Mouse (Mus musculus): ENCODE results near the gene Ppp2r2d.

DNA sequence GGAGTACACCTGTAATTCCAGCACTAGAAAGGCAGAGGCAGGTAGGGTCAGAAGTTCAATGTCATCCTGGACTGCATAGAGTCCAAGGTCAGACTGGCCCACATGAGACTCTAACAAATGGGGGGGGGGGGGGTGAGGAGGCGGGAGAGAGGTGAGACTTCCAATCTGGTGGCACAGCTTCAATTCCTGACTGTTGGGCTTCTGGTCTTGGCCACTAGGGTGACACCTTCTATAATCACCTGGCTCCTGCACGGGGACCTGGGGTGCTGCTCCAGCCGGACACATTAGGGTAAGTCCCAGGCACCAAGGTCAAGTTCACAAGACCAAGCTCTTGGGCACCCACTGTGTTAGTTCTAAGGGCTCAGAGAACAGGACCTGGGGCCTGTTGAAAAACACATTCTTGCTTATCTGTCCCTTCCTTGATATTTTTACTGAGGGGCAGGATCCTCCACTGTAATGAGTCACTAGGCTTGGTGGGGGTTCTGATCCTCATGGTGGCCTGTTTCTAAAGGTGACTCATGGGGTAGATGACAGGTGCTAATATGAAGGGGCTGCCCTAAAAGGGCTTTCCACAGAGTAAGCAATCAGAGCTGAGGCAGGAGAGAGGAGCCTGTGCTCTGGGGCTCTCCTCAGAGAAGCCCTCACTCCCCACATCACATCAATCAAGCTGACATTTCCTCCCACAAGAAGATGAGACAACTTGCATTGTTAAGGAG, 4.3 kb upstream of the Ppp2r2d start:
- TF ChIP-seq CTCF (IDR thresholded peaks at IDR 0.05; ENCODE audit: borderline replicate concordance, extremely low read depth, insufficient read depth, insufficient read length) (no peak), POLR2A (IDR thresholded peaks at IDR 0.05; ENCODE audit: borderline replicate concordance, extremely low read depth, insufficient read depth, insufficient read length, poor library complexity, severe bottlenecking) (no peak)

All from brain, embryonic 14.5 days (tissue).